Mouse (Mus musculus) CH12F3 (cell line): Measurements from ENCODE around the gene Ptprn2.

Experiments used
- in situ Hi-C: fragments of 300-500 bp; cut with MboI; formaldehyde crosslinking; loops from 2 replicates; pipeline ENCODE4 v1.14.3; 2020; ENCODE audit warnings: low sequenced_read_pairs

Gene Ptprn2

DNA sequence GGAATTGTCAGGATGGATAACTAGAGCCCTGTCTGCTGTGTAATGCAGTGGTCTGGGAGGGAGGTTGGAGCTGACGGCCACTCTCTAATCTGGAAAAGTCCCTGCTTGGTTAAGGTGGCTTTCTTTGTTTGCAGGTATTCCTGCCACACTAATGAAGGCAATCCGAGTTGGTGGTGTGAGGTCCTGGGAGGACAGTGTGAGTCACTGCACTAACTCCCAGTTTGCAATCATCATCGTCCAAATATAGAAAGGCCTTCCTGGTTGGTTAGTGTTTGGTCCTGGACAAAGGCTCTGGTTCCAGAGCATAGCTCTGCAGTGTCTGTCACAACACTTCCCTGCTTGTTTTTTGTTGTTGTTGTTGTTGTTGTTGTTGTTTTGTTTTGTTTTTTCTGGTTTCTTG is 102.0 kb downstream of the Ptprn2 start:
- in situ Hi-C loops, result loop anchor here (25.0 kb wide), 1 partner anchor 325 kb away; the partner anchor contains the start of gene Wdr60

DNA sequence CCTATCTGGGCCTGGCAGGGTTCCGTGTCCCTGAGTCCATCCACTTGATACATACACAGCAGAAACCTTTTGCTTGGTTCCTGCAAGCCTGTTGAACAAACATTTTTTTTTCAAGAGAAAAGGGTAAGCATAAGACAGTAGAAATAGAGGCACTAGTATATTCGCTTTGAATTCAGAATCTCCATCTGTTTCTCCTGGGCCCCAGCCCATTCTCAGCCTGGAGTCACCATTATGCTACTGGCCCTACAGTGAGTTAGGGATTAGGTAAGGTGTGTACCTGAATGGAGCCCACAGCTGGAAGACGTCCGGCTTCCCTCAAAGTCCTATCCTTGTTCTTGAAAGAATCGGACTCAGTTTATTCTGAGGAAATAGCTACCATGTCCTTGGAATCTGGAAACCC is 104.6 kb downstream of the Ptprn2 start:
- in situ Hi-C loops, result loop anchor here (25.0 kb wide), 1 partner anchor 328 kb away; the partner anchor contains the start of gene Wdr60

DNA sequence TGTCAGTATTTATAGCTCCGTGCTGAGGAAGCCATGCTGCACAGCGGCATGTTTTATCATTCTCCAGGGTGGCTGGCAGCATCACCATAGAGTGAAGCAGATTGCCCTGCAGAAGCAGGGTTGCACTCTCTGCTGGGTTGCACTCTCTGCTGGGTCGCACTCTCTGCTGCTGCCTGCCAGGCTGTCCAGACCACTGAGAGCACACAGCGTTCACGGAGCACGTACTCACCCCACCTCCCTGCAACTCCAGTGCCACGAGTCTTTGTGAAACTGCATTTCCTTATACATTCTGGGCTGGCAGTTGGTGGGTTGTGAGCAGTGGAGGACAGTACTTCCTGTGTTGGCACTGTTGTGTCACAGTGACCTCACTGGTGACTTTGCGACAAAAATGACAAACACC is 108.9 kb downstream of the Ptprn2 start:
- in situ Hi-C loops, result loop anchor here (25.0 kb wide), 1 partner anchor 332 kb away; the partner anchor contains the start of gene Wdr60

DNA sequence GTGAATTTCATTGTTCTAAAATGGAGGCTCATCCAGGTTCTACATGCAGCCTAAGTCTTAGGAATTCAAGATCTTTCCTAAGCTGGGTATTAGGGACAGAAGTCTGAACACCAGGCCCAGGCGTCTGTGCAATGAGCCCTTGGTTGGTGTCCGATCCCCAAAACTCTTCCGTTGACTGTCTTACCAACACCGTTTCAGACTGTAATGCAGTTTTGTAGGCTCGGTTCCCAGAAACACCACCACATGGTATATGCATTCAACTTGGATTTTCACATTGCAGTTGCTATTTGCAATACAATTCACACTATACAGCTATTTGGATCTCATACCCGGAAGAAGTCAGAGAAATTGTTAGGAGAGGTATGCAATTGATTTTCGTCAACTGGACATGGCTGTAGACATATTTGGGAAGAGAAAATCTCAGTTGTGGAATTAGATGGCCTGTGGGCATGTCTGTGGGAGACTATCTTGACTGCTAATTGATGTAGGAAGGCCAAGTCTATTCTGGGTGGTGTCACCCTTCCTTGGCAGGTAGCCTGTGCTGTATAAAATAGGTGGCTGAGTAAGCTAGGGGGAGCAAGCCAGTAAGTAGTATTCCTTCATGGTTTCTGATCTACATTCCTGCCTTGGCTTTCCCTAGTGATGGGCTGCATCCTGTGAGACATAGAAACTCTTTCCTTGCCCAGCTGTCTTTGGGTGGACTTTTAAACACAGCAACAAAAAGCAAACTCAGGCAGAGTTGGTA is 109.5 kb downstream of the Ptprn2 start:
- in situ Hi-C loops, result loop anchor here (25.0 kb wide), 1 partner anchor 333 kb away; the partner anchor contains the start of gene Wdr60

DNA sequence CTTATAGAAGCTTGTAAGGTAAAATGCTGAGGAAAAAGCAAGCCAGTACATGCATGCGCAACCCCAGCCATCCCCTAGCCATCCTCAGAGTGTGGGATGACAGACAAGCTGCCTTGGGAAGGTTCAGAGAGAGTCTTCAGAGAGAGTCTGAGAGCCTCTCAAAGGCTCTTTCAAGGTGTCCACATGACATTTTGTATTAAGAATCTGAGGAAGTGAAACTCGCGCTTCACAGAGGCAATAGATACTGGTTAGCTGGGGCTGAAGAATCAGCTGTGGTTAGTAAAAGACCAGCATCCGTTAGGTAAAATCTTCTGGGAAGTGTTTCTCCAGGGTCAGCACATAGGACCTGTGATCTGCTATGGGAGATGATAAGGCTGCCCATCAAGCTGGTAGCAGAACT is 110.2 kb downstream of the Ptprn2 start:
- in situ Hi-C loops, result loop anchor here (25.0 kb wide), 1 partner anchor 333 kb away; the partner anchor contains the start of gene Wdr60

DNA sequence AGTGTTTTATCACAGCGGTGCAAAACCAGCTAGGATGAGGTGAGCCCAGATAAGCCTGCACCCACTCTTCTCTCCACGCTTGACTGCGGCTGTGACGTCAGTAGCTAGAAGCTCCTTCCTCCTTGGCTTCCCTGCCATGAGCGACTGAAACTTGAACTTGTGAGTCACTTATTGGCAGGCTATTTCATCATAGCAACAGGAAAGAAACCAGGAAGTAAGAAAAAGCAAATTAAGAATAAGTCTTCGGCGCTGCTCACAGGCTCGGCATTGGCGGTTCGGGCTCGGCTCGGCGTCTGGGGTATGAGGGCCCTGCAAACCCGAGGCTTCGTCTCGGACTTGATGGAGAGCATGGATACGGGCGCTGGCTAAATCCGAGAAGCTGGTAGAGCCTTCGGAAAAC is 111.5 kb downstream of the Ptprn2 start:
- in situ Hi-C loops, result loop anchor here (25.0 kb wide), 1 partner anchor 335 kb away; the partner anchor contains the start of gene Wdr60

DNA sequence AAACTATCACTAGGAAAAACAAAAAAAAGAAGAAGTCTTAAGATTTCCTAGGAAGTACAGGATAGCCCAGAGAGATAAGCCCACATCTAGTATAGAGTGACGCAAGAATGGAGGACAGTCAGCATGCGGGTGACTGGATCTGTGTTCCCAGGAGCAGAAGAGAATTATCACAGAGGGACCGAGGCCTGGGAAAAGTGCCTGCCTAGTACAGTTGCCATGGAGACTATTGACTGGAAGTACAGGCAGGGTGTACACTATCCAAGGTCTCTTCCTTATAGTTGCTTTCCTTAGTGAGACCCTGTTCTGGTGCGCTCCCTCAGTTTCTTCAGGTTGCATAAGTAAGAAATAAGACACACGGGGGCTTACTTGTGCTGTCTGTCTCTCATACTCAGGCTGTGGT is 112.2 kb downstream of the Ptprn2 start:
- in situ Hi-C loops, result loop anchor here (25.0 kb wide), 1 partner anchor 335 kb away; the partner anchor contains the start of gene Wdr60

DNA sequence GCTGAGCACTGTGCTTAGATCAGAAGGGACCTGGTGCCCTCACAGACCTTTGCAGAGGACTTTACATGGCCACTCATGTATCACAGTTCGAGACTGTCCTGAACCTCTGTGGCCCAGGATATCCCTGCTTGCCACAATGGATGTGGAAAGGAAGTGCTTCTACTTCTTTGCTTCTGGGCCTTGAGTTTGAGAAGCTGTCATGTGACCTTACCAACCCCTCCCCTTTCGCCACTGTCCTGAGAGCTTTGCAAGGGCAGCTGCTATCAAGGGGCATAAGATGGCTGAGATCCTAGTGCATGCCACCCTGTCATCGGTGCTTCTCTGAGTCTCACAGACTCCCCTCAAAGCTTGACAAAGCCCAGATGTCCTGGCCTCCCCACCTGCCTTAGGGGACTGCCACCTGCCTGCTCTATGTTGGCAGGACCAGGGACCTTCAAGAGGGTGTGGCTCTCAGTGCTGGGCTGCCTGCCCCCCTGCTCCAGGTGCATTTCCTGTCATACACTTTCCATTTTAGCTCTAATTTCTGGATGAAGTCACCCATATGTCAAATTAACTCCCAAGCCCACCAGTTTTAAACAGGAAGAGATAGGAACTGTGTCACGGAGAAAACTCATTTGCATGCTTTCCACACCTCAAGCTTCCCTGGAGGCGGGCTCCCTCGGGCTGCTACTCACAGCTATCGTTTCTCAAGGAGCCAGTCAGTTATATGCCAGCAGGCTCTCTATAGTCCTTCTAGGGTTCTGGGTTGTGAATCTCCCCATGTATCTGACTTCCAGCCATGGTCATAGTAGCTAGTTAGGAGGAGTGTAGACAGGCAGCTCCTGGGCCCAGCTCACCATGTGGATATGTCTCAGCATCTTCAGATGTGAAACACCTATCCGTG is 112.8 kb downstream of the Ptprn2 start:
- in situ Hi-C loops, result loop anchor here (25.0 kb wide), 1 partner anchor 336 kb away; the partner anchor contains the start of gene Wdr60

DNA sequence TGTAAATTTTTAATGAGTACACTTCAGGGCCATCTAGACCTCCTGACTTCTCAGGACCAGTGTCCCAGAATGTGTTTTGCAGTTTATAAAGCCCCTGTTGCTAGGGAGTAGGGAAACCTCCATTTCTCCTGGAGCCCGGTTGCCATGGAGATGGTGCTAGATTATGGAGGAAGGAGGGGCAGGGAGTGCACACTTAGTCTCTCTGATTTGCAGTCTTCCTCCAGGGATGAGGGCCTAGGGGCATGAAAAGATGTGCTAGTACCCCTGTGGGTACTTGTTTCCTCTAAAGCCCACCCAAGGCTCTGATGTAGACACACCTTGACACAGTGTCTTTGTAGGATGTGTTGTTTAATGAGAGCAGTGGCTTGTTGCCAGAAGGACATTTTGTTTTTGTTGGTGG is 114.0 kb downstream of the Ptprn2 start:
- in situ Hi-C loops, result loop anchor here (25.0 kb wide), 1 partner anchor 337 kb away; the partner anchor contains the start of gene Wdr60

DNA sequence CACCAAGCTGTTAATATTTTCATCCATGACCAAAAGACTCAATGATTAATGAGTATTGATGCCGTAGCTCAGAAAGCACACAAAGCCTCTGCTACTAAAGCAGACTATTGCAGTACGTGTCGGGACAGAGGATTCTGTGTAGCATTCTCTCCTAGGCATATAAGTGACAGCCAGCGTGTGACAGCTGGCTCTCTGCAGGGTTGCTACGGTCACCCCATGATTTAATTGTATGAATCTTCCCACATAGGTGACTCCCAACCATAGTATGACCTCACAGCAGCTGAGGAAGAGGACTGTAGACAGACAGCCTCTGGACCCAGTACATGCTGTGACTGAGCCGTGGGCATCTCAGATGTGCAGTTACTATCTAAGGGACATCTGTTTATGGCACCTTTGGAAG is 114.5 kb downstream of the Ptprn2 start:
- in situ Hi-C loops, result no loop called here

DNA sequence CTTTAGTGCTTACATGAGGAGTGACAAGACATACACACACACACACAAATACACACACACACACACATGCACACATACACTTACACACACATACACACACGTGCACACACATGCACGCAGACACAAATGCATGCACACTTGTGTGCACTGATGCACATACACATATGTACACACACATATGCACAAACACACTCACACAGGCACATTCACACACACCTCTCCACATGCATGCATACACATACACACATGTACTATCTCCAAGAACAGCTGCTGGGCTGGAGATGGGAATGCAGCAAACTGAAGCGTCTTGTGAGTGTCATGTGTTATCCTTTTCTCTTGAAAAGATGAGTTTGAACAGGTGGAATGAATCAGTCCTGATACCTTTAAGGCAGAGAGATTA is 115.9 kb downstream of the Ptprn2 start:
- in situ Hi-C loops, result no loop called here

DNA sequence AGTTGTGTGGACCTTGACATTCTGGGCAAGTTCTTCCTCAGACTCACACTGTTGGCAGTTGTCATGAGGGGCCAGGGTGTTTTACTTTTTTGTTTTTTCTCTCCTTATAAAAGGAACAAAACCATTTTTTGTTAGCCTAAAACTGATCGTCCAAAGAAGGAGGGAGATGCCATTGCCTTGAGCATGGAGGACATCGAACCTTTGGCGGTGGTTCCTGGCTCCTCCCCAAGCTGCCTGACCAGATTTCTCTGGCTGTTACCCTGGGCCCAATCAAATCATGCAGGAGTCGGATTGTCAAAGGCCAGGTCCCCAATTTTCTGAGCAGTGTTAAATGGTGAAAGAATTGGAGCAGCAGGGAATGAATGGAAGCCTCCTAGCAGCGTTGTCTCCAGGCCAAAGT is 116.4 kb downstream of the Ptprn2 start:
- in situ Hi-C loops, result no loop called here

DNA sequence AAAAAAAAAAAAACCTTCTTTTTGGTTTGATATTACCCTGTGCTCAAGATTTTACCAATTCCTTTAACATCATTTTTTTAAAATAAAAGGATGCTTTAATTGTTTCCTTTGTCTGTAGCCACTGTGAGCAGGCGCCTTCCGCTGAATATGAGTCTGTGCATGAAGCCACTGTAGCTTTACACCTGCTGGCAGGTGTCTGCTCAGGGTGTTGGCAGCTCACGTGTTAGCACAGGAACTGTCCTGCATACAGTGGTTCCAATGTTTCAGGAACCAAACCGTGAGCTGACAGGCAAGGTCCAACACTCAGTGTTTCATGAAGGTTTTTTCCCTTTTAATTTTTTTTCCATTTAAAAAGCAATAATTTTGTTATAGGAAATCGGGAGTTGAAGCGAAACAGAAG is 123.1 kb downstream of the Ptprn2 start:
- in situ Hi-C loops, result no loop called here

DNA sequence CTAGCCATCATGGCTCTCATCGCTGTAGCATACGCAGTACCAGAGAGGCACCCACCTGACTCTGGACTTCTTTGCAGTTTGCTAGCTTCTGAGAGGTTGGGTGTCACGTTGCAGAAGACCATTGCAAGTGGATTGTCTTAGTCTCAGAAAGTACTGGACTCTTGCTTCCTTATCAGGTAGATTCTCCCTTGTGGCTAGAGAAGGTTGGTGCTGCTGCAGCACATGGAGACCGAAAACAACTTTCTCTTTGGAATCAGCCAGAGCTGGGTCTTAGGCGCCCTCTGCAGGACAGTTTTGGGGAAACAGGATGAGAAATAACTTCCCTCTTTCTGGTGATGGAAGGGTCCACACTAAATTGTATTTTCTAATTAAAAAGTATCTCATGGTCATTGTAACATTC is 134.3 kb downstream of the Ptprn2 start:
- in situ Hi-C loops, result no loop called here

DNA sequence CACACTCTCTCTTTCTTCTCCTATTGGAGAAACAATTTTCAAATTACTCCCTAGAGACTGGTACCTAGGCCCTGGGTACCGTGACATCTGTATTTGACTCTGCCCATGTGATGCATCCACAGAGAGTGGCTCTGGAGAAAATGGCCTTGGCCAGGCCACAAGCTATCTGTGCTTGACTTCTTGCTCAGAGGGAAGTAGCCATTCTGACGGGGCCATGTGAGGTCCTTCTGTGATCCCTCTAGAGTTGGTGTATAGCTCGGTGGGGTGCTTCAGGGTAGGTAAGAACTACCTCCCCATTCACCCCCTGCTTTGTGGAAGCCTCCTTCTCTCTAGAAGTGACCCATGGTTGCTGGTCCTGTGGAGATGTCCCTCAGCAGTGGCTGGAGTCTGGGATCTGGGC is 134.8 kb downstream of the Ptprn2 start:
- in situ Hi-C loops, result no loop called here

DNA sequence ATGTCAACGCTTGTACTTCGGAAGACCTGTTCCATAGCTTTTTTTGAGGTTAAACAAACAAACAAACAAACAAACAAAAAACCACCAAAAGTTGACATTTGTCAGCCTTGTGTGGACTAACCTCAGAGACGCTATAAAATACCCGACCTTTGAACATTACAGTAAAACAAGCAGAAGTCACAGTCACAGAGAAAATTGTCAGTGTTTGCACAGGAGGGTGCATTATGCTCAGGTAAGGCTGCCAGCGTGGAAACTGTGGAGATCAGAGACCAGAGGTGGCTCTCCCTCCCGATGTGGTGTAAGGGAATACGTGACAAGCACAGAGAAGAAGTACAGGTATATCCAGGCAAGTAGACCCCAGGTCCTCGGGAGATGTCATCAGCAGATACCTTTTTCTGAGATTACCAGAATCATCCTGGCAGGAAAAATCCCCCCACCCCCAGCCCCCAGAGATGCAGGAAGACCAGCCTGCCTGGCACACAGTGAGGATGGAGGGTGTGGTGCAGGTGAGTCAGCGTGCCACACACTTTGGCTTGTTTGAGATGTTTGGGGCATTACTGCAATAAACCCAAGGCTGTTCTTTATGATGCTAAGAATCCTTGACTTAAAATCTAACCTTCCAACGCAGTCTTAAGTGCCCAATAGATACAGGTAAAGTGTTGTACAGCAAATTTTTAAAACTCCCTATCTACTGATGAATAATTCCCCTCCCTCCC is 136.0 kb downstream of the Ptprn2 start:
- in situ Hi-C loops, result no loop called here

DNA sequence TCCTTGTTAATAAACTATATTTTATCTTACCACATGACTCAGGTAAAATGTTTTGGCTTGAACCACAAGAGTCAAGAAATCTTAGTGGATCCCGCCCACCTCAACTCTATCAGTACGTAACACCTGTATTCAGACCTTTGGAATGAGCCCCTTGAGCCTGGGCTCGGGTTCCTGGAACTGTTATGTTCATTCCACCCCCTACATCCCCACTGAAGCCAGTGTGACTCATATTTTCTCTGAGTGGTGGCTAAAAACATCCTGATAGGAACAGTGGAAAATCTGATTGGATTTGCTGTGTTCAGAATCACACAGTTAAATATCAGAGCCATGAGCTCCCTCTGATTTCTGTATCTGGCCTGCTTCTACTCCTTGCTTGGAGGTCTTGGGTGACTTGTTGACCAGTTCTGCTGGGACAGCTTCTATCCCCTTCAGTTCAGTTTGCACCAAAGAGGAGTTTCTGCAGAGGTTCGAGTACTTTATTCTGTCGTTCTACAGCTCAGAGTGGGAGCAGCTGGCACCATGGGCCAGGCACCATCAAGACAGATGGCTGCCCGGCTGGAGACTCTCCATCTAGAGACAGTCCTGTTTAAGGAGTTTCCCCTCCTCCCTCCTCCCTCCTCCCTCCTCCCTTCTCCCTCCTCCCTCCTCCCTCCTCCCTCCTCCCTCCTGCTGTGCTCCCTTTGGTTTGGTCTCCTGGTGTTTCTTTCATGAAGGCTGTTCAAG is 137.3 kb downstream of the Ptprn2 start:
- in situ Hi-C loops, result no loop called here

DNA sequence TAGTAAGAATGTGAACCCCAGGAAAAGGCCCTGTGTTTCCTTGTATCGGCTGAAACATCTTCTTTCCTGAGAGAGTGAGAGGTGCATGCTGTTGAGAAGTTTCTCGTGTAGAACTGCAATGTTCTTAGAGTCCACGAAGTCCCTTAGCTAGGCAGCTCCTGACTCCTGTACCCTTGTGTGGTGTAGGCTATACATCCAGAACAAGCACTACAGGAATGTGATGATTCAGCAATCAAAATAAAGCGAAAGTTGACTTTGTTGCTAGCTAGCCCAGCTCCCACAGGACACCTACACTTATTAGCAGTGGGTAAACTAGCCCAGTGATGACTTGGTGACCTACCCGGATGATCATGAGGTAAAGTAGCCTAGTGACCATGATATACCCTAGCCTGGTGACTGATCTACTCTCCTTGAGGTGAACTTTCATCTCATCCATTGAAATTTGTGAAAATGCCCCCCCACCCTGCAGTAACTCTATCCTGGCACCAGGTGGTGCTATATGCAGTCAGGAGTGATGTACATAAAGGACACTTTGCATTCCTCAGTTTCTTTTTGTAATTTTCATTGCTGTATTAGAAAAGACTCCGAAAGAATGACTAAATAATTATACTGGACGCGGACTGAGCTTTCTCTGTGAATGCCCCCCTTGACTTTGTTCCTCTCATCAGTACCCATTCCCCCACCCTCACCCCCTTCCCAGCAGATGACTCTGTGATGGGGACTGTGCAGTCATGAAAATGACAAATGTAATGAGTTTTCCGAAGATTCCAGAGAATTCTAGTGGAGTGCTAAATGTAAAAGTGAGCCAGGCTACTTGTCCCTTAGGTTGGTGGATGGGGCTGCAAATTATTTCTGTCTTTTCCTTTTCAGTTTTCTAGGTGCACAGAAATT is 140.1 kb downstream of the Ptprn2 start:
- in situ Hi-C loops, result no loop called here

DNA sequence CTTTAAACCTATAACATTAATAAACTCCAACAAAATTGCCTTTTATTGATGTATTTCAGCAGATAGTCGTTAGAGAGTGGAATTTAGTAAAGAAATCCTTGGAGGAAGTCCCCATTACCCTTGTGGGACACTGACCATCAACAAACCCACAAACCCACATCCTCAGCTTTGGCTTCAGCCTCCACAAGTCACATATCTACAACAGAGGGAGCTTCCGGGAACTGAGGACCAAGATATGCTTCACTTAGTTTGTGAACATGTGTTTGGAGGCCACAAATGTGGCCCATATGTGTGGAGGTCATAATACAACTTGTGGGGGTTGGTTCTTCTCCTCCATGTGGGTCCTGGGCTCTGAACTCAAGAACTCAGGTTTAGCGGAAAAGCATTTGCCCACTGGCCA is 143.5 kb downstream of the Ptprn2 start:
- in situ Hi-C loops, result no loop called here
